Mouse (Mus musculus) splenic B cell, adult 2 months (primary cell): ENCODE measurements around the gene Itpripl2.

ENCODE experiments used
- DNase-seq: peaks from one replicate; pipeline ENCODE4 v3.0.0-alpha.2; 2011; ENCODE audit warnings: low read depth, low spot score
- H3K27me3 ChIP-seq: 2 replicates; pipeline ENCODE4 v1.6.1; 2012; ENCODE audit warnings: mild to moderate bottlenecking, low read length, moderate library complexity, mixed read lengths; ENCODE audit not compliant: control insufficient read depth, poor library complexity, insufficient read depth, severe bottlenecking
- H3K36me3 ChIP-seq: 2 replicates; pipeline ENCODE4 v1.6.1; 2012; ENCODE audit warnings: mild to moderate bottlenecking, low read length, moderate library complexity, mixed read lengths; ENCODE audit not compliant: control insufficient read depth, poor library complexity, insufficient read depth, severe bottlenecking

Gene Itpripl2

GRCm38 (mm10) chr7:118475008-118475705, 16.6 kb downstream of the Itpripl2 start:
- Histone ChIP-seq H3K36me3 (no peaks in the 10 kb centered on the region), H3K27me3 (no peaks in the 10 kb centered on the region)
- DNase-seq = no peak

- no peak for DNase-seq
- no peaks in the 10 kb centered on the region for H3K27me3 ChIP-seq
- H3K36me3 ChIP-seq = no peaks in the 10 kb centered on the region
Measured at GRCm38 (mm10) chr7:118472886-118473285, 18.9 kb downstream of the Itpripl2 start.

GRCm38 (mm10) chr7:118468060-118468459, 23.7 kb downstream of the Itpripl2 start:
- Histone ChIP-seq H3K27me3 (no peaks in the 10 kb centered on the region), H3K36me3 (no peaks in the 10 kb centered on the region)
- no peak for DNase-seq

- DNase-seq = no peak
- no peaks in the 10 kb centered on the region for H3K36me3 ChIP-seq
- H3K27me3 ChIP-seq = no peaks in the 10 kb centered on the region
Measured at GRCm38 (mm10) chr7:118464432-118464831, 27.3 kb downstream of the Itpripl2 start.

- H3K36me3 ChIP-seq = no peaks in the 10 kb centered on the region
- no peak for DNase-seq
- H3K27me3 ChIP-seq = no peaks in the 10 kb centered on the region
Measured at GRCm38 (mm10) chr7:118462818-118463762, 28.7 kb downstream of the Itpripl2 start.

GRCm38 (mm10) chr7:118461400-118462136, 30.2 kb downstream of the Itpripl2 start:
- no peak for DNase-seq
- H3K27me3 ChIP-seq = no peaks in the 10 kb centered on the region
- H3K36me3 ChIP-seq = no peaks in the 10 kb centered on the region

GRCm38 (mm10) chr7:118453722-118454121, 38.1 kb downstream of the Itpripl2 start:
- Histone ChIP-seq H3K27me3 (no peaks in the 10 kb centered on the region; the same call in 1 of the 2 replicates), H3K36me3 (no peaks in the 10 kb centered on the region)
- no peak for DNase-seq

- Histone ChIP-seq H3K36me3 (no peaks in the 10 kb centered on the region), H3K27me3 (no peaks in the 10 kb centered on the region; the same call in 1 of the 2 replicates)
- no peak for DNase-seq
Measured at GRCm38 (mm10) chr7:118452940-118453339, 38.8 kb downstream of the Itpripl2 start.

GRCm38 (mm10) chr7:118448134-118448967, 43.4 kb downstream of the Itpripl2 start, which contains the start of gene Syt17:
Gene Syt17 (minus strand): TSS chr7:118448222.
- peaks cover 2% of the 10 kb centered on the region for H3K27me3 ChIP-seq
- no peaks in the 10 kb centered on the region for H3K36me3 ChIP-seq
- DNase-seq = peak; percentile 30

GRCm38 (mm10) chr7:118447291-118448133, 44.3 kb downstream of the Itpripl2 start:
- H3K27me3 ChIP-seq = peaks cover 2% of the 10 kb centered on the region
- no peaks in the 10 kb centered on the region for H3K36me3 ChIP-seq
- no peak for DNase-seq

GRCm38 (mm10) chr7:118443895-118444485, 47.8 kb downstream of the Itpripl2 start:
- H3K27me3 ChIP-seq = peaks cover 2% of the 10 kb centered on the region; the same call in 1 of the 2 replicates
- DNase-seq = no peak

GRCm38 (mm10) chr7:118443371-118443770, 48.4 kb downstream of the Itpripl2 start:
- H3K27me3 ChIP-seq = peaks cover 2% of the 10 kb centered on the region; the same call in 1 of the 2 replicates
- no peaks in the 10 kb centered on the region for H3K36me3 ChIP-seq
- no peak for DNase-seq

More at GRCm38 (mm10) chr7:118443895-118444485, 47.8 kb downstream of the Itpripl2 start:
- H3K36me3 ChIP-seq = no peaks in the 10 kb centered on the region

GRCm38 (mm10) chr7:118441535-118441934, 50.2 kb downstream of the Itpripl2 start:
- H3K27me3 ChIP-seq = no peaks in the 10 kb centered on the region
- no peak for DNase-seq
- H3K36me3 ChIP-seq = no peaks in the 10 kb centered on the region
